Mouse (Mus musculus): ENCODE data around the gene Cab39l.

- TF ChIP-seq CTCF (IDR thresholded peaks at IDR 0.05; ENCODE audit: extremely low read depth, insufficient read depth, insufficient read length, insufficient replicate concordance) = no peak
- TF ChIP-seq POLR2A (IDR thresholded peaks at IDR 0.05; ENCODE audit: low read depth, low read length) = no peak
Measured at GRCm38 (mm10) chr14:59506139-59506538, 65.4 kb downstream of the Cab39l start.
